ENCODE assay signal across 8 mouse cellular contexts in genomic region chr3:127552434-127552972, GRCm38 (mm10). TPM values are rescaled to one million over a fixed set of nuclear protein-coding genes. Genes with fewer than 3 reads are reported as not detected.
A peak's percentile ranks its signal among the peaks of the same experiment; 100 is the strongest.
DNase-seq lines count a peak whose midpoint lies in the region; ATAC-seq and TF ChIP-seq lines count a peak whose summit lies in the region.

No protein-coding gene starts in this region.

- no peak for ATAC-seq in forebrain, postnatal 0 days
- ATAC-seq in limb, embryonic 15.5 days (ENCODE audit: insufficient number of reproducible peaks, low FRiP score, low TSS enrichment, low read depth), result no peak
- 0 out of 2 replicates have a peak, but pooled peaks have one; percentile 1 for ATAC-seq in neural tube, embryonic 14.5 days (ENCODE audit: low read depth)
- ATAC-seq in inflammation-experienced regulatory T-cells, adult 6 months, result no peak

- H3K4me3 ChIP-seq in E14TG2a.4 (replicated peaks; ENCODE audit: low read length), result peak overlapping the region; percentile 96
- peak overlapping the region; percentile 87 for H3K4me3 ChIP-seq in forebrain, postnatal 0 days (ENCODE audit: low read depth, low read length)
- peak overlapping the region; percentile 71 for H3K4me3 ChIP-seq in limb, embryonic 15.5 days
- H3K4me3 ChIP-seq in neural tube, embryonic 14.5 days (ENCODE audit: low read depth, low read length), result peak overlapping the region; percentile 61

- peak; percentile 7 for DNase-seq in cerebellum, adult 11-12 months
- DNase-seq in cerebellum, adult 8-10 months, result no peak
- DNase-seq in forebrain, postnatal 0 days, result no peak
- DNase-seq in gastrocnemius, adult 18-20 months (ENCODE audit: low spot score), result no peak

- H3K4me1 ChIP-seq in E14TG2a.4 (replicated peaks; ENCODE audit: low read depth, low read length), result peaks cover 24% of the 10 kb centered on the region
- H3K4me1 ChIP-seq in forebrain, postnatal 0 days (ENCODE audit: insufficient read depth), result no peaks in the 10 kb centered on the region
- H3K4me1 ChIP-seq in limb, embryonic 15.5 days, result peaks cover 9% of the 10 kb centered on the region; the same call in 1 of the 2 replicates
- 0 out of 2 replicates have a peak, but pooled peaks cover 3% of the 10 kb centered on the region for H3K4me1 ChIP-seq in neural tube, embryonic 14.5 days (ENCODE audit: control insufficient read depth, insufficient read depth, low read length)

- H3K36me3 ChIP-seq in E14TG2a.4 (ENCODE audit: insufficient read depth, low read length), result peaks cover 20% of the 10 kb centered on the region
- no peaks in the 10 kb centered on the region for H3K36me3 ChIP-seq in forebrain, postnatal 0 days (ENCODE audit: insufficient read depth)
- peaks cover 8% of the 10 kb centered on the region; the same call in 1 of the 2 replicates for H3K36me3 ChIP-seq in limb, embryonic 15.5 days
- no peaks in the 10 kb centered on the region for H3K36me3 ChIP-seq in neural tube, embryonic 14.5 days (ENCODE audit: control insufficient read depth, insufficient read depth, low read length)

- H3K4me2 ChIP-seq in forebrain, postnatal 0 days (ENCODE audit: low read depth), result peak overlapping the region; percentile 56
- H3K4me2 ChIP-seq in limb, embryonic 15.5 days, result peak overlapping the region; percentile 47
- H3K4me2 ChIP-seq in neural tube, embryonic 14.5 days (ENCODE audit: low read depth, low read length), result peak overlapping the region; percentile 58

- 7% methylated on average over 11 of the region's 13 CpGs for WGBS in forebrain, postnatal 0 days
- 4% methylated on average over 10 of the region's 13 CpGs for WGBS in limb, embryonic 15.5 days
- 8% methylated on average over 10 of the region's 13 CpGs for WGBS in neural tube, embryonic 14.5 days

- H3K27me3 ChIP-seq in E14TG2a.4 (ENCODE audit: insufficient read depth, low read length), result no peaks in the 10 kb centered on the region
- no peaks in the 10 kb centered on the region for H3K27me3 ChIP-seq in forebrain, postnatal 0 days (ENCODE audit: insufficient read depth, low read length)
- H3K27me3 ChIP-seq in limb, embryonic 15.5 days, result no peaks in the 10 kb centered on the region
- no peaks in the 10 kb centered on the region for H3K27me3 ChIP-seq in neural tube, embryonic 14.5 days (ENCODE audit: control insufficient read depth, insufficient read depth, low read length)

- peak overlapping the region; percentile 72 for H3K9ac ChIP-seq in forebrain, postnatal 0 days
- H3K9ac ChIP-seq in limb, embryonic 15.5 days, result peak overlapping the region; percentile 35; the same call in 1 of the 2 replicates
- peak overlapping the region; percentile 73 for H3K9ac ChIP-seq in neural tube, embryonic 14.5 days (replicated peaks; ENCODE audit: low read depth, low read length)

- peak overlapping the region; percentile 94; the same call in 1 of the 2 replicates for H3K27ac ChIP-seq in forebrain, postnatal 0 days (ENCODE audit: low read depth, low read length)
- peak overlapping the region; percentile 97 for H3K27ac ChIP-seq in limb, embryonic 15.5 days
- peak overlapping the region; percentile 95 for H3K27ac ChIP-seq in neural tube, embryonic 14.5 days (ENCODE audit: low read depth, low read length)

- no peaks in the 10 kb centered on the region for H3K9me3 ChIP-seq in E14TG2a.4 (ENCODE audit: low read length)
- H3K9me3 ChIP-seq in forebrain, postnatal 0 days (ENCODE audit: low read length), result no peaks in the 10 kb centered on the region
- no peaks in the 10 kb centered on the region for H3K9me3 ChIP-seq in limb, embryonic 15.5 days
- no peaks in the 10 kb centered on the region for H3K9me3 ChIP-seq in neural tube, embryonic 14.5 days (ENCODE audit: control insufficient read depth, low read length)

- TF ChIP-seq CTCF in E14TG2a.4 (conservative IDR thresholded peaks at IDR 0.05; ENCODE audit: low read length), result no peak
- no peak for TF ChIP-seq CTCF in forebrain, postnatal 0 days (IDR thresholded peaks at IDR 0.05; ENCODE audit: low read depth)

RNA-seq across cellular contexts. Expression of gene Larp7, which starts 0.6 kb away (rescaled TPM):
- total RNA-seq in forebrain, postnatal 0 days (2014; rRNA removed), result 23.9 and 27.1 TPM in 2 replicates
- polyA plus RNA-seq in forebrain, postnatal 0 days (2015; fragmentation: Nextera tagmentation; extraction: Ambion mirVana), result 27.7 and 32.1 TPM in 2 replicates
- 48.9 and 50.9 TPM in 2 replicates for polyA plus RNA-seq in limb, embryonic 15.5 days (2015; fragmentation: Nextera tagmentation; extraction: Ambion mirVana)
- 25.5 and 26.4 TPM in 2 replicates for polyA plus RNA-seq in neural tube, embryonic 14.5 days (2014; fragmentation: Nextera tagmentation; extraction: Ambion mirVana)
- 10 to 100 TPM in 1 of 2 experiments, 1 to 10 TPM in 1; 8.2 to 12.7 TPM for total RNA-seq in gastrocnemius, adult 18-20 months (2021)
- 100 to 1,000 TPM in 1 of 3 experiments, 10 to 100 TPM in 2; 77.8 to 106 (median 78.8) TPM for polyA plus RNA-seq in inflammation-experienced regulatory T-cells, adult 6 months (2017; shearing (Covaris generic))

RNA-seq across cellular contexts. Expression of gene Zgrf1, which starts 0.8 kb away (rescaled TPM):
- total RNA-seq in forebrain, postnatal 0 days (2014; rRNA removed), result 1.8 and 3.8 TPM in 2 replicates
- polyA plus RNA-seq in forebrain, postnatal 0 days (2015; fragmentation: Nextera tagmentation; extraction: Ambion mirVana), result 0.70 and 1.3 TPM in 2 replicates
- polyA plus RNA-seq in limb, embryonic 15.5 days (2015; fragmentation: Nextera tagmentation; extraction: Ambion mirVana), result 6.0 and 6.3 TPM in 2 replicates
- 4.1 and 5.1 TPM in 2 replicates for polyA plus RNA-seq in neural tube, embryonic 14.5 days (2014; fragmentation: Nextera tagmentation; extraction: Ambion mirVana)
- under 1 TPM; 0.82 to 0.88 TPM for total RNA-seq in gastrocnemius, adult 18-20 months (2021)
- polyA plus RNA-seq in inflammation-experienced regulatory T-cells, adult 6 months (2017; shearing (Covaris generic)), result 1 to 10 TPM; 3.7 to 7.9 (median 4.7) TPM

RNA-seq across cellular contexts. Expression of gene Ank2, which starts 53.4 kb away (rescaled TPM):
- 508 and 575 TPM in 2 replicates for total RNA-seq in forebrain, postnatal 0 days (2014; rRNA removed)
- polyA plus RNA-seq in forebrain, postnatal 0 days (2015; fragmentation: Nextera tagmentation; extraction: Ambion mirVana), result 62.0 and 160 TPM in 2 replicates
- polyA plus RNA-seq in limb, embryonic 15.5 days (2015; fragmentation: Nextera tagmentation; extraction: Ambion mirVana), result 34.5 and 41.4 TPM in 2 replicates
- polyA plus RNA-seq in neural tube, embryonic 14.5 days (2014; fragmentation: Nextera tagmentation; extraction: Ambion mirVana), result 209 and 231 TPM in 2 replicates
- 100 to 1,000 TPM in 1 of 2 experiments, 10 to 100 TPM in 1; 91.2 to 119 TPM for total RNA-seq in gastrocnemius, adult 18-20 months (2021)
- polyA plus RNA-seq in inflammation-experienced regulatory T-cells, adult 6 months (2017; shearing (Covaris generic)), result under 1 TPM in 2 of 3 experiments, not detected in 1; 0.41 to 0.54 TPM

Comparison
In these comparisons a context has a peak if more than half of its experiments do, and no peak if none do; other contexts are left out.
1. RNA of gene Ank2, which starts 53.4 kb away (polyA plus RNA-seq): 209 to 231 TPM in neural tube, embryonic 14.5 days, 62.0 to 160 TPM in forebrain, postnatal 0 days and 34.5 to 41.4 TPM in limb, embryonic 15.5 days; 0.41 to 0.54 TPM in inflammation-experienced regulatory T-cells, adult 6 months; every median in the first group is over 10 times any median in the second.
2. Peak in every context shown above with its lines, with median percentiles within 50 percentile points of each other: H3K4me3 ChIP-seq, H3K27ac ChIP-seq, H3K4me2 ChIP-seq and H3K9ac ChIP-seq.